Mouse (Mus musculus): ENCODE data around the gene Lrrc8e. TPM values are rescaled to one million over a fixed set of nuclear protein-coding genes. Genes with fewer than 3 reads are reported as not detected.
A peak's percentile ranks its signal among the peaks of the same experiment; 100 is the strongest.

Gene Lrrc8e
- polyA plus RNA-seq (2016; fragmentation: Nextera tagmentation; extraction: Ambion mirVana), result 0.28 TPM in 1 of 2 replicates, not detected in the other

- H3K27ac ChIP-seq (ENCODE audit: poor library complexity, severe bottlenecking), result no peak within 1 kb of the TSS
- H3K36me3 ChIP-seq, result no peaks in the 10 kb centered on the region
- peaks cover 52% of the 10 kb centered on the region for H3K27me3 ChIP-seq (replicated peaks)
- WGBS, result 3% methylated on average over 33 of the region's 33 CpGs
- H3K9me3 ChIP-seq (replicated peaks), result no peaks in the 10 kb centered on the region
- ATAC-seq (ENCODE audit: insufficient number of reproducible peaks, low FRiP score), result peak; percentile 76
- 0 out of 2 replicates have a peak within 1 kb of the TSS, but pooled peaks have one; percentile 12 for H3K9ac ChIP-seq
- H3K4me3 ChIP-seq, result peak within 1 kb of the TSS; percentile 33
- peak within 1 kb of the TSS; percentile 60 for H3K4me2 ChIP-seq
- H3K4me1 ChIP-seq (replicated peaks), result peaks cover 7% of the 10 kb centered on the region
These were observed at the start of gene Lrrc8e for GRCm38 (mm10) chr8:4226739-4227347. Gene Lrrc8e, plus strand, starts transcription at chr8:4226827.

- Histone ChIP-seq H3K4me3 (no peak overlapping the region), H3K9ac (no peak overlapping the region), H3K9me3 (replicated peaks) (no peaks in the 10 kb centered on the region), H3K4me1 (replicated peaks) (no peaks in the 10 kb centered on the region), H3K27me3 (replicated peaks) (no peaks in the 10 kb centered on the region), H3K27ac (ENCODE audit: poor library complexity, severe bottlenecking) (no peak overlapping the region), H3K36me3 (peaks cover 39% of the 10 kb centered on the region), H3K4me2 (no peak overlapping the region)
- no peak for ATAC-seq (ENCODE audit: insufficient number of reproducible peaks, low FRiP score)
- WGBS, result 80% methylated on average over 8 of the region's 8 CpGs
These were observed 43.2 kb upstream of the Lrrc8e start for GRCm38 (mm10) chr8:4183409-4183808.

GRCm38 (mm10) chr8:4186151-4186550 lies 40.5 kb upstream of the Lrrc8e start:
- H3K36me3 ChIP-seq, result peaks cover 39% of the 10 kb centered on the region

GRCm38 (mm10) chr8:4188605-4189004 lies 38.0 kb upstream of the Lrrc8e start:
- peaks cover 4% of the 10 kb centered on the region; the same call in 1 of the 2 replicates for H3K4me1 ChIP-seq (replicated peaks)
- ATAC-seq (ENCODE audit: insufficient number of reproducible peaks, low FRiP score), result no peak
- H3K27me3 ChIP-seq (replicated peaks), result no peaks in the 10 kb centered on the region
- H3K4me3 ChIP-seq, result no peak overlapping the region
- no peak overlapping the region for H3K4me2 ChIP-seq
- no peak overlapping the region for H3K27ac ChIP-seq (ENCODE audit: poor library complexity, severe bottlenecking)
- H3K9ac ChIP-seq, result 0 out of 2 replicates have a peak overlapping the region, but pooled peaks have one; percentile 23
- peaks cover 39% of the 10 kb centered on the region for H3K36me3 ChIP-seq
- H3K9me3 ChIP-seq (replicated peaks), result no peaks in the 10 kb centered on the region

More at GRCm38 (mm10) chr8:4186151-4186550, 40.5 kb upstream of the Lrrc8e start:
- ATAC-seq (ENCODE audit: insufficient number of reproducible peaks, low FRiP score), result no peak
- Histone ChIP-seq H3K27ac (ENCODE audit: poor library complexity, severe bottlenecking) (no peak overlapping the region), H3K4me3 (no peak overlapping the region), H3K4me2 (no peak overlapping the region), H3K9ac (no peak overlapping the region), H3K4me1 (replicated peaks) (no peaks in the 10 kb centered on the region; the same call in 1 of the 2 replicates), H3K9me3 (replicated peaks) (no peaks in the 10 kb centered on the region), H3K27me3 (replicated peaks) (no peaks in the 10 kb centered on the region)
- 88% methylated on average over 2 of the region's 2 CpGs for WGBS

GRCm38 (mm10) chr8:4189031-4189722 lies 37.5 kb upstream of the Lrrc8e start:
- peak; percentile 41; the same call in 1 of the 2 replicates for ATAC-seq (ENCODE audit: insufficient number of reproducible peaks, low FRiP score)
- H3K4me2 ChIP-seq, result no peak overlapping the region
- H3K4me3 ChIP-seq, result no peak overlapping the region
- H3K9me3 ChIP-seq (replicated peaks), result no peaks in the 10 kb centered on the region
- H3K36me3 ChIP-seq, result peaks cover 36% of the 10 kb centered on the region
- WGBS, result 23% methylated on average over 3 of the region's 3 CpGs
- no peak overlapping the region for H3K27ac ChIP-seq (ENCODE audit: poor library complexity, severe bottlenecking)
- H3K4me1 ChIP-seq (replicated peaks), result peaks cover 4% of the 10 kb centered on the region; the same call in 1 of the 2 replicates
- 0 out of 2 replicates have a peak overlapping the region, but pooled peaks have one; percentile 23 for H3K9ac ChIP-seq
- no peaks in the 10 kb centered on the region for H3K27me3 ChIP-seq (replicated peaks)

- Histone ChIP-seq H3K9me3 (replicated peaks) (no peaks in the 10 kb centered on the region), H3K9ac (no peak overlapping the region), H3K4me2 (no peak overlapping the region), H3K36me3 (peaks cover 10% of the 10 kb centered on the region), H3K4me1 (replicated peaks) (peaks cover 4% of the 10 kb centered on the region; the same call in 1 of the 2 replicates), H3K27me3 (replicated peaks) (no peaks in the 10 kb centered on the region), H3K27ac (ENCODE audit: poor library complexity, severe bottlenecking) (no peak overlapping the region), H3K4me3 (no peak overlapping the region)
- no peak for ATAC-seq (ENCODE audit: insufficient number of reproducible peaks, low FRiP score)
- WGBS, result 67% methylated on average over 5 of the region's 5 CpGs
These were observed 34.3 kb upstream of the Lrrc8e start for GRCm38 (mm10) chr8:4192305-4192704.

GRCm38 (mm10) chr8:4192807-4193587 lies 33.6 kb upstream of the Lrrc8e start:
- no peak overlapping the region for H3K27ac ChIP-seq (ENCODE audit: poor library complexity, severe bottlenecking)
- H3K9ac ChIP-seq, result no peak overlapping the region
- H3K36me3 ChIP-seq, result peaks cover 4% of the 10 kb centered on the region; the same call in 1 of the 2 replicates
- H3K9me3 ChIP-seq (replicated peaks), result no peaks in the 10 kb centered on the region
- peak; percentile 77 for ATAC-seq (ENCODE audit: insufficient number of reproducible peaks, low FRiP score)
- H3K27me3 ChIP-seq (replicated peaks), result no peaks in the 10 kb centered on the region
- H3K4me2 ChIP-seq, result peak overlapping the region; percentile 34; the same call in 1 of the 2 replicates
- no peak overlapping the region for H3K4me3 ChIP-seq
- peaks cover 4% of the 10 kb centered on the region; the same call in 1 of the 2 replicates for H3K4me1 ChIP-seq (replicated peaks)
- 8% methylated on average over 18 of the region's 18 CpGs for WGBS

GRCm38 (mm10) chr8:4193588-4193894 lies 33.1 kb upstream of the Lrrc8e start:
- H3K4me2 ChIP-seq, result peak overlapping the region; percentile 34; the same call in 1 of the 2 replicates

GRCm38 (mm10) chr8:4201321-4201720 lies 25.3 kb upstream of the Lrrc8e start:
- ATAC-seq (ENCODE audit: insufficient number of reproducible peaks, low FRiP score), result no peak
- no peaks in the 10 kb centered on the region for H3K9me3 ChIP-seq (replicated peaks)
- peaks cover 11% of the 10 kb centered on the region for H3K4me1 ChIP-seq (replicated peaks)
- no peak overlapping the region for H3K27ac ChIP-seq (ENCODE audit: poor library complexity, severe bottlenecking)
- no peaks in the 10 kb centered on the region for H3K36me3 ChIP-seq
- peaks cover 38% of the 10 kb centered on the region for H3K27me3 ChIP-seq (replicated peaks)
- H3K4me3 ChIP-seq, result no peak overlapping the region
- no peak overlapping the region for H3K9ac ChIP-seq
- H3K4me2 ChIP-seq, result no peak overlapping the region
- WGBS, result 51% methylated on average over 2 of the region's 2 CpGs

More at GRCm38 (mm10) chr8:4193588-4193894, 33.1 kb upstream of the Lrrc8e start:
- Histone ChIP-seq H3K9me3 (replicated peaks) (no peaks in the 10 kb centered on the region), H3K36me3 (no peaks in the 10 kb centered on the region), H3K27ac (ENCODE audit: poor library complexity, severe bottlenecking) (no peak overlapping the region), H3K9ac (no peak overlapping the region), H3K27me3 (replicated peaks) (no peaks in the 10 kb centered on the region), H3K4me3 (no peak overlapping the region), H3K4me1 (replicated peaks) (peaks cover 4% of the 10 kb centered on the region; the same call in 1 of the 2 replicates)
- no peak for ATAC-seq (ENCODE audit: insufficient number of reproducible peaks, low FRiP score)
- 56% methylated on average over 7 of the region's 7 CpGs for WGBS

GRCm38 (mm10) chr8:4205246-4206123 lies 21.1 kb upstream of the Lrrc8e start:
- WGBS, result 10% methylated on average over 38 of the region's 38 CpGs
- Histone ChIP-seq H3K4me3 (peak overlapping the region; percentile 29), H3K9me3 (replicated peaks) (peaks cover 5% of the 10 kb centered on the region; the same call in 1 of the 2 replicates), H3K27ac (ENCODE audit: poor library complexity, severe bottlenecking) (no peak overlapping the region), H3K36me3 (no peaks in the 10 kb centered on the region), H3K4me1 (replicated peaks) (peaks cover 18% of the 10 kb centered on the region), H3K4me2 (peak overlapping the region; percentile 61), H3K9ac (0 out of 2 replicates have a peak overlapping the region, but pooled peaks have one; percentile 23), H3K27me3 (replicated peaks) (peaks cover 65% of the 10 kb centered on the region)
- ATAC-seq (ENCODE audit: insufficient number of reproducible peaks, low FRiP score), result no peak
